Mouse (Mus musculus): ENCODE measurements around the gene Olfr1230. TPM values are rescaled to one million over a fixed set of nuclear protein-coding genes. Genes with fewer than 3 reads are reported as not detected.

The Olfr1230 gene
- not detected in 2 replicates for polyA plus RNA-seq (2015; fragmentation: Nextera tagmentation; extraction: Ambion mirVana)

GRCm38 (mm10) chr2:89297168-89297567, at the start of gene Olfr1230:
Olfr1230 (minus strand) TSS chr2:89297268.
- no peak within 1 kb of the TSS for H3K4me3 ChIP-seq
- H3K4me2 ChIP-seq, result no peak within 1 kb of the TSS
- H3K27me3 ChIP-seq, result no peaks in the 10 kb centered on the region
- H3K4me1 ChIP-seq, result no peaks in the 10 kb centered on the region
- no peak for ATAC-seq (ENCODE audit: borderline replicate concordance, extremely low read depth, low FRiP score, low TSS enrichment)
- WGBS, result 64% methylated on average over 1 of the region's 1 CpGs
- H3K9me3 ChIP-seq, result no peaks in the 10 kb centered on the region
- no peak within 1 kb of the TSS for H3K9ac ChIP-seq
- H3K36me3 ChIP-seq, result no peaks in the 10 kb centered on the region
- no peak within 1 kb of the TSS for H3K27ac ChIP-seq

DNA sequence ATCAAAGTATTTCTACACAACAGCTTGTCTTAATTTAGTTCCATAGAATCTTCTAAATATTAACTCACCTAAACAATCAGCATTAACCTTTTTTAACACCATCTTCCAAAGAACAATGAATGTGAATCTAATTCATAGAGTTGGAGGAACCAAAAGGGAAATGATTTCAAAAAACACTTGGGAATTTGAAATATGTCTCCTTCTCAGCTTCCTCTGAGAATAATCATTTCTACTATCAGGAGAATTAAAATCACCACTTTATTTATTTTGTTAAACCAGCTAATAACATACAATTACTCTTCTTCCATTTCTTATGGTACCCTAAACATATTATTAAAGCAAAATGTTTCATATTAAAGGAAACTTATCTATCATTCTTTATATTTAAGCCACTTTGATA, 45.2 kb upstream of the Olfr1230 start, which contains the start of gene Olfr1233:
Gene Olfr1233 (minus strand): TSS at position 101 of the 400 bp plus-strand sequence.
- H3K9ac ChIP-seq, result no peak within 1 kb of the TSS
- no peaks in the 10 kb centered on the region for H3K4me1 ChIP-seq
- no peak within 1 kb of the TSS for H3K4me3 ChIP-seq
- ATAC-seq (ENCODE audit: borderline replicate concordance, extremely low read depth, low FRiP score, low TSS enrichment), result no peak
- no peak within 1 kb of the TSS for H3K4me2 ChIP-seq
- no peak within 1 kb of the TSS for H3K27ac ChIP-seq
- no peaks in the 10 kb centered on the region for H3K36me3 ChIP-seq
- H3K9me3 ChIP-seq, result no peaks in the 10 kb centered on the region
- no peaks in the 10 kb centered on the region for H3K27me3 ChIP-seq

DNA sequence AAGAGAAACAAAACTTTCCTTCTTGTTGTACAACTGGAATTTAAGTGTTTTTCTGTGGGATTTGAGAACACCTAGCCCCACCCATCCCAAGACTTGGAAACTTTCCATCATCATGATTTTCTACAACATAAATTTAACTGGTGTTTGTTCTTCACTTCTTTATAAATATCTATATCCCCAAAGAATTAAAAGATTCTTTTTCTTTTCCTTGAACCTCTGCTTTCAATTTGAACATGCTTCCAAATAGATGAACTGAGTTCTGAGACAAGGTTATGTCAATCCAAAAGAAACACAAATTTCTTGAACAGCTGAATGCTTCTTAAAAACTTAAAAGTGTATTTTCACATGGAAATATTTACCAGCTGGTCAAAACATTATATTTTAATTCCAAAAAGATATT, 32.5 kb upstream of the Olfr1230 start, which contains the start of gene Olfr1232:
Gene Olfr1232 (minus strand): TSS at position 101 of the 400 bp plus-strand sequence.
- no peaks in the 10 kb centered on the region for H3K36me3 ChIP-seq
- no peak within 1 kb of the TSS for H3K27ac ChIP-seq
- no peaks in the 10 kb centered on the region for H3K9me3 ChIP-seq
- H3K4me3 ChIP-seq, result no peak within 1 kb of the TSS
- no peaks in the 10 kb centered on the region for H3K27me3 ChIP-seq
- no peak within 1 kb of the TSS for H3K4me2 ChIP-seq
- H3K4me1 ChIP-seq, result no peaks in the 10 kb centered on the region
- no peak within 1 kb of the TSS for H3K9ac ChIP-seq
- no peak for ATAC-seq (ENCODE audit: borderline replicate concordance, extremely low read depth, low FRiP score, low TSS enrichment)

DNA sequence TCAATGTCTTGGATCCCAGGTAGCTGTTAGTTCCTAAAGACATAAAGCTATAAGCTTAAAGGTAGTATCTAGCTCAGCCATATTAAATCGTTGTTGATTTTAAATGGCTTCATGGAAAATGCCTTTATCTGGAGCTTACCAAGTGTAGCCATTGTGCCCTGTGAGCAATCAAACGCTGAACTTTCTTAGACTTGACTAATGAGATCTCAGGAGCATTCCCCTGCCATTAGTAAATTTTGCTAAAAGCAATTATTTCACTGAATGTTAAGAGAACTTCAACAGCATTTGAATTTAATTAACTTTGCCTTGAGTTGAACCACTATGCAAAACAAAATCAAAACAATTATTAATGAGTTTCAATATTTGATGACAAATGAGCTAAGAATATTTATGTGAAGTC, 9.9 kb upstream of the Olfr1230 start, which contains the start of gene Olfr1231:
Gene Olfr1231 (minus strand): TSS at position 101 of the 400 bp plus-strand sequence.
- no peak within 1 kb of the TSS for H3K27ac ChIP-seq
- no peak within 1 kb of the TSS for H3K9ac ChIP-seq
- ATAC-seq (ENCODE audit: borderline replicate concordance, extremely low read depth, low FRiP score, low TSS enrichment), result no peak
- H3K27me3 ChIP-seq, result no peaks in the 10 kb centered on the region
- H3K4me1 ChIP-seq, result no peaks in the 10 kb centered on the region
- H3K36me3 ChIP-seq, result no peaks in the 10 kb centered on the region
- no peaks in the 10 kb centered on the region for H3K9me3 ChIP-seq
- no peak within 1 kb of the TSS for H3K4me2 ChIP-seq
- H3K4me3 ChIP-seq, result no peak within 1 kb of the TSS
- 63% methylated on average over 2 of the region's 2 CpGs for WGBS

DNA sequence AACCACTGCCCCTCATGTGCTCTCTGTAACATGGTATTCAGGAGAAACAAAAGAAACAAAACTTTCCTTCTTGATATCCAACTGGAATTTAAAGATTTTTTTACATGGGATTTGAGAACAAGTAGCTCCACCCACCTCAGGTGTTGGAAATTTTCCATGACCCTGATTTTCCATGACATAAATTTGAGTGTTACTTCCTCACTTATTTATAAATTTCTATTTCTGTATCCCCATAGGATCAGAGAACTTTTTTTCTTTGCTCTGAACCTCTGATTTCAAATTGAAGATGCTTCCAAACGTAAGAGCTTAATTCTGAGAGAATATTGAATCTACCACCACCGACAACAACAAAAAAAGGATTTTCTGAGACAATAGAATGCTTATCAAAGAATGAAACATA, 9.2 kb downstream of the Olfr1230 start, which contains the start of gene Olfr1229:
Gene Olfr1229 (minus strand): TSS at position 101 of the 400 bp plus-strand sequence.
- no peaks in the 10 kb centered on the region for H3K27me3 ChIP-seq
- no peak within 1 kb of the TSS for H3K9ac ChIP-seq
- 63% methylated on average over 2 of the region's 2 CpGs for WGBS
- H3K4me2 ChIP-seq, result no peak within 1 kb of the TSS
- H3K4me3 ChIP-seq, result no peak within 1 kb of the TSS
- no peaks in the 10 kb centered on the region for H3K9me3 ChIP-seq
- H3K4me1 ChIP-seq, result no peaks in the 10 kb centered on the region
- H3K36me3 ChIP-seq, result no peaks in the 10 kb centered on the region
- no peak within 1 kb of the TSS for H3K27ac ChIP-seq
- ATAC-seq (ENCODE audit: borderline replicate concordance, extremely low read depth, low FRiP score, low TSS enrichment), result no peak

GRCm38 (mm10) chr2:89253962-89254361, 43.1 kb downstream of the Olfr1230 start, which contains the start of gene Olfr1228:
Olfr1228 (minus strand) TSS chr2:89254062.
- Histone ChIP-seq H3K36me3 (no peaks in the 10 kb centered on the region), H3K27me3 (no peaks in the 10 kb centered on the region), H3K27ac (no peak within 1 kb of the TSS), H3K4me3 (no peak within 1 kb of the TSS), H3K9ac (no peak within 1 kb of the TSS), H3K4me1 (no peaks in the 10 kb centered on the region), H3K9me3 (no peaks in the 10 kb centered on the region), H3K4me2 (no peak within 1 kb of the TSS)
- no peak for ATAC-seq (ENCODE audit: borderline replicate concordance, extremely low read depth, low FRiP score, low TSS enrichment)

Other genes with a start within 250 kb of the Olfr1230 start
- gene Olfr1218, start 236.1 kb downstream of the Olfr1230 start, polyA plus RNA-seq (2015; fragmentation: Nextera tagmentation; extraction: Ambion mirVana), result not detected in 2 replicates
- gene Olfr1219, start 213.8 kb downstream of the Olfr1230 start, polyA plus RNA-seq (2015; fragmentation: Nextera tagmentation; extraction: Ambion mirVana), result not detected in 2 replicates
- gene Olfr1220, start 190.4 kb downstream of the Olfr1230 start, polyA plus RNA-seq (2015; fragmentation: Nextera tagmentation; extraction: Ambion mirVana), result not detected in 2 replicates
- gene Olfr1221, start 180.0 kb downstream of the Olfr1230 start, polyA plus RNA-seq (2015; fragmentation: Nextera tagmentation; extraction: Ambion mirVana), result not detected in 2 replicates
- gene Olfr1222, start 164.2 kb downstream of the Olfr1230 start, polyA plus RNA-seq (2015; fragmentation: Nextera tagmentation; extraction: Ambion mirVana), result not detected in 2 replicates
- not detected in 2 replicates for gene Olfr1223, start 145.7 kb downstream of the Olfr1230 start, polyA plus RNA-seq (2015; fragmentation: Nextera tagmentation; extraction: Ambion mirVana)
- gene Olfr1224-ps1, start 133.2 kb downstream of the Olfr1230 start, polyA plus RNA-seq (2015; fragmentation: Nextera tagmentation; extraction: Ambion mirVana), result not detected in 2 replicates
- not detected in 2 replicates for gene Olfr1225, start 122.6 kb downstream of the Olfr1230 start, polyA plus RNA-seq (2015; fragmentation: Nextera tagmentation; extraction: Ambion mirVana)
- gene Olfr1226, start 97.2 kb downstream of the Olfr1230 start, polyA plus RNA-seq (2015; fragmentation: Nextera tagmentation; extraction: Ambion mirVana), result not detected in 2 replicates
- gene Olfr1228, start 43.2 kb downstream of the Olfr1230 start, polyA plus RNA-seq (2015; fragmentation: Nextera tagmentation; extraction: Ambion mirVana), result not detected in 2 replicates
- gene Olfr1229, start 9.3 kb downstream of the Olfr1230 start, polyA plus RNA-seq (2015; fragmentation: Nextera tagmentation; extraction: Ambion mirVana), result not detected in 2 replicates
- gene Olfr1231, start 9.8 kb upstream of the Olfr1230 start, polyA plus RNA-seq (2015; fragmentation: Nextera tagmentation; extraction: Ambion mirVana), result not detected in 2 replicates
- gene Olfr1232, start 32.4 kb upstream of the Olfr1230 start, polyA plus RNA-seq (2015; fragmentation: Nextera tagmentation; extraction: Ambion mirVana), result not detected in 2 replicates
- gene Olfr1233, start 45.1 kb upstream of the Olfr1230 start, polyA plus RNA-seq (2015; fragmentation: Nextera tagmentation; extraction: Ambion mirVana), result not detected in 2 replicates
- gene Olfr1234, start 67.6 kb upstream of the Olfr1230 start, polyA plus RNA-seq (2015; fragmentation: Nextera tagmentation; extraction: Ambion mirVana), result not detected in 2 replicates
- gene Olfr1238, start 112.4 kb upstream of the Olfr1230 start, polyA plus RNA-seq (2015; fragmentation: Nextera tagmentation; extraction: Ambion mirVana), result not detected in 2 replicates
- not detected in 2 replicates for gene Olfr1239, start 123.1 kb upstream of the Olfr1230 start, polyA plus RNA-seq (2015; fragmentation: Nextera tagmentation; extraction: Ambion mirVana)
- gene Olfr1240, start 145.7 kb upstream of the Olfr1230 start, polyA plus RNA-seq (2015; fragmentation: Nextera tagmentation; extraction: Ambion mirVana), result not detected in 2 replicates
- not detected in 2 replicates for gene Olfr1241, start 189.9 kb upstream of the Olfr1230 start, polyA plus RNA-seq (2015; fragmentation: Nextera tagmentation; extraction: Ambion mirVana)
- not detected in 2 replicates for gene Olfr1242, start 201.1 kb upstream of the Olfr1230 start, polyA plus RNA-seq (2015; fragmentation: Nextera tagmentation; extraction: Ambion mirVana)
- not detected in 2 replicates for gene Olfr1243, start 234.2 kb upstream of the Olfr1230 start, polyA plus RNA-seq (2015; fragmentation: Nextera tagmentation; extraction: Ambion mirVana)